8 mouse cellular contexts compared by ENCODE assay signal in genomic region chr4:133865231-133865630, GRCm38 (mm10). TPM values are rescaled to one million over a fixed set of nuclear protein-coding genes. Genes with fewer than 3 reads are reported as not detected.
DNase-seq lines count a peak whose midpoint lies in the region; TF ChIP-seq lines count a peak whose summit lies in the region.
"Had no signal": no experiment of that assay in that cellular context is flagged by ENCODE, and none has a peak within 500 bp of the region (broad histone marks: within the 10 kb centered on the region; RNA-seq: fewer than 3 reads in every experiment).

No protein-coding gene starts in this region.

- TF ChIP-seq POLR2A in kidney, adult 2 months (IDR thresholded peaks at IDR 0.05; ENCODE audit: low read depth, low read length), result no peak

- DNase-seq in kidney, adult 2 months, result no peak
- DNase-seq in kidney, adult 11 months, result no peak
- DNase-seq in ES-CJ7 (ENCODE audit: low read depth, low spot score), result peak; percentile 58
- peak; percentile 59 for DNase-seq in ZHBTc4 (ENCODE audit: low read depth, low spot score)
- DNase-seq in limb, embryonic 10.5 days (ENCODE audit: low spot score), result no peak
- DNase-seq in embryo, embryonic 10.5 days (ENCODE audit: low spot score), result no peak
- no peak for DNase-seq in left cerebral cortex, adult 8-10 months (ENCODE audit: low spot score in 2 of 2)
- DNase-seq: lung, embryonic 14.5 days had no signal

- H3K27me3 ChIP-seq in kidney, adult 2 months (replicated peaks; ENCODE audit: control insufficient read depth, insufficient read depth, low read length), result no peaks in the 10 kb centered on the region
- H3K27me3 ChIP-seq in limb, embryonic 10.5 days (ENCODE audit: low read depth, poor library complexity, severe bottlenecking), result no peaks in the 10 kb centered on the region

- H3K4me3 ChIP-seq in kidney, adult 2 months (ENCODE audit: insufficient read depth, low read depth, low read length), result no peak overlapping the region
- no peak overlapping the region for H3K4me3 ChIP-seq in limb, embryonic 10.5 days

- H3K4me1 ChIP-seq in kidney, adult 2 months (ENCODE audit: control insufficient read depth, insufficient read depth, low read length), result peaks cover 6% of the 10 kb centered on the region; the same call in 1 of the 2 replicates
- 0 out of 2 replicates have a peak, but pooled peaks cover 4% of the 10 kb centered on the region for H3K4me1 ChIP-seq in limb, embryonic 10.5 days

- peak overlapping the region; percentile 74; the same call in 1 of the 2 replicates for H3K27ac ChIP-seq in kidney, adult 2 months (ENCODE audit: insufficient read depth, low read depth, low read length)
- 0 out of 2 replicates have a peak overlapping the region, but pooled peaks have one; percentile 33 for H3K27ac ChIP-seq in limb, embryonic 10.5 days

- H3K9me3 ChIP-seq in limb, embryonic 10.5 days (replicated peaks), result no peaks in the 10 kb centered on the region

- no peak for TF ChIP-seq CTCF in kidney, adult 2 months (conservative IDR thresholded peaks at IDR 0.05; ENCODE audit: insufficient read depth, insufficient read length, low read depth, low read length)

- WGBS in kidney, adult 2 months, result 50% methylated on average over 5 of the region's 5 CpGs
- WGBS in limb, embryonic 10.5 days, result 85% methylated on average over 5 of the region's 5 CpGs

- H3K36me3 ChIP-seq in kidney, adult 2 months (ENCODE audit: control insufficient read depth, insufficient read depth, low read length), result no peaks in the 10 kb centered on the region
- H3K36me3 ChIP-seq in limb, embryonic 10.5 days, result peaks cover 84% of the 10 kb centered on the region

RNA-seq across cellular contexts. Expression of gene Rps6ka1, which starts 22.4 kb away (rescaled TPM):
- 29.4 and 30.9 TPM in 2 replicates for polyA plus RNA-seq in kidney, adult 2 months (2012; rRNA removed)
- 52.1 and 53.3 TPM in 2 replicates for polyA plus RNA-seq in limb, embryonic 10.5 days (2016; fragmentation: Nextera tagmentation; extraction: Ambion mirVana)
- 10 to 100 TPM; 15.3 to 19.2 (median 17.7) TPM for total RNA-seq in left cerebral cortex, adult 8-10 months (2022)

Comparison
In these comparisons a context has a peak if more than half of its experiments do, and no peak if none do; other contexts are left out.
1. DNase-seq: peak in ES-CJ7 (single experiment) and ZHBTc4 (single experiment); none in kidney, adult 2 months (single experiment), kidney, adult 11 months (single experiment), limb, embryonic 10.5 days (single experiment), embryo, embryonic 10.5 days (single experiment) and left cerebral cortex, adult 8-10 months (0 of 2).